Mouse (Mus musculus) MEL (cell line): Measurements from ENCODE around the gene Efna2. TPM values are rescaled to one million over a fixed set of nuclear protein-coding genes. Genes with fewer than 3 reads are reported as not detected.
A peak's percentile ranks its signal among the peaks of the same experiment; 100 is the strongest.

Experiments used
- DNase-seq: peaks from one replicate; pipeline ENCODE4 v3.0.0; 2011; ENCODE audit warnings: low read depth, low spot score
- H3K27ac ChIP-seq: 2 replicates; pipeline ENCODE4 v1.5.1; 2012; ENCODE audit warnings: low read depth, mild to moderate bottlenecking, control low read depth, low read length, moderate library complexity; ENCODE audit not compliant: control insufficient read depth
- H3K27me3 ChIP-seq, 2 experiments: fragments of 150-350 bp in 1 of 2; sonication (generic) in 1 of 2; 2 replicates each; pipeline ENCODE4 v1.6.1; 2012; ENCODE audit warnings: low read length in 2 of 2, mild to moderate bottlenecking in 2 of 2, improper control_type of control experiment in 1 of 2, moderate library complexity in 1 of 2; ENCODE audit not compliant: insufficient read depth in 2 of 2, control insufficient read depth in 1 of 2
- H3K36me3 ChIP-seq, 2 experiments: 2 replicates each; pipeline ENCODE4 v1.6.1; 2012 to 2014; ENCODE audit warnings: low read length in 2 of 2, improper control_type of control experiment in 1 of 2, inconsistent platforms in 1 of 2, mild to moderate bottlenecking in 1 of 2; ENCODE audit not compliant: insufficient read depth in 2 of 2, control insufficient read depth in 1 of 2
- H3K4me1 ChIP-seq, 2 experiments: fragments of 150-350 bp in 1 of 2; sonication (generic) in 1 of 2; 2 replicates each; pipeline ENCODE4 v1.6.1; 2012; ENCODE audit warnings: low read length in 2 of 2, improper control_type of control experiment in 1 of 2, mild to moderate bottlenecking in 1 of 2; ENCODE audit not compliant: insufficient read depth in 2 of 2, control insufficient read depth in 1 of 2
- H3K4me3 ChIP-seq, 2 experiments: fragments of 150-350 bp in 1 of 2; sonication (generic) in 1 of 2; 2 replicates each; pipeline ENCODE4 v1.5.1; 2012; ENCODE audit warnings: low read depth in 2 of 2, low read length in 2 of 2, mild to moderate bottlenecking in 2 of 2, moderate library complexity in 2 of 2, control low read depth in 1 of 2, improper control_type of control experiment in 1 of 2; ENCODE audit not compliant: control insufficient read depth in 1 of 2, insufficient read depth in 1 of 2
- H3K79me2 ChIP-seq: 2 replicates; pipeline ENCODE4 v1.6.1; 2012; ENCODE audit warnings: mild to moderate bottlenecking, low read length, moderate library complexity; ENCODE audit not compliant: control insufficient read depth, poor library complexity, insufficient read depth
- H3K9ac ChIP-seq: 2 replicates; pipeline ENCODE4 v1.6.1; 2012; ENCODE audit warnings: low read depth, mild to moderate bottlenecking, control low read depth, low read length, moderate library complexity; ENCODE audit not compliant: control insufficient read depth, poor library complexity, severe bottlenecking
- H3K9me3 ChIP-seq: fragments of 150-350 bp; sonication (generic); replicated peaks from 2 replicates; pipeline ENCODE4 v1.6.1; 2012; ENCODE audit warnings: mild to moderate bottlenecking, low read length, improper control_type of control experiment, moderate library complexity; ENCODE audit not compliant: insufficient read depth
- BHLHE40 ChIP-seq: IDR thresholded peaks from 2 replicates; pipeline ENCODE4 v1.6.1; 2012; ENCODE audit warnings: low read depth, mild to moderate bottlenecking, inconsistent platforms, low read length, improper control_type of control experiment, borderline replicate concordance
- CTCF ChIP-seq, 3 experiments: IDR thresholded peaks in 2 of 3; conservative IDR thresholded peaks in 1 of 3; 2 replicates each; pipeline ENCODE4 v1.5.1; 2011 to 2012; ENCODE audit warnings: low read length in 3 of 3, low read depth in 2 of 3, mild to moderate bottlenecking in 2 of 3, improper control_type of control experiment in 1 of 3, inconsistent platforms in 1 of 3, mixed read lengths in 1 of 3, moderate library complexity in 1 of 3; ENCODE audit not compliant: control insufficient read depth in 1 of 3, insufficient read depth in 1 of 3, poor library complexity in 1 of 3, severe bottlenecking in 1 of 3
- ELF1 ChIP-seq: IDR thresholded peaks from 2 replicates; pipeline ENCODE4 v1.6.1; 2014; ENCODE audit warnings: low read depth, mild to moderate bottlenecking, inconsistent platforms, low read length, improper control_type of control experiment, moderate library complexity
- EP300 ChIP-seq, 2 experiments: IDR thresholded peaks; 2 replicates each; pipeline ENCODE4 v1.6.1; 2011; ENCODE audit warnings: improper control_type of control experiment in 2 of 2, low read length in 2 of 2, low read depth in 1 of 2, mild to moderate bottlenecking in 1 of 2
- ETS1 ChIP-seq: IDR thresholded peaks from 2 replicates; pipeline ENCODE4 v1.6.1; 2012; ENCODE audit warnings: low read depth, mild to moderate bottlenecking, inconsistent platforms, low read length, improper control_type of control experiment, moderate library complexity
- HCFC1 ChIP-seq: IDR thresholded peaks from 2 replicates; pipeline ENCODE4 v1.6.1; 2012; ENCODE audit warnings: low read depth, mild to moderate bottlenecking, inconsistent platforms, low read length, improper control_type of control experiment, moderate library complexity
- JUND ChIP-seq: IDR thresholded peaks from 2 replicates; pipeline ENCODE4 v1.6.1; 2011; ENCODE audit warnings: low read depth, mild to moderate bottlenecking, improper control_type of control experiment, low read length
- KAT2A ChIP-seq: conservative IDR thresholded peaks from 2 replicates; pipeline ENCODE4 v1.6.1; 2012; ENCODE audit warnings: low read depth, low read length, improper control_type of control experiment, inconsistent platforms
- MAX ChIP-seq: IDR thresholded peaks from 2 replicates; pipeline ENCODE4 v1.6.1; 2011; ENCODE audit warnings: low read length, improper control_type of control experiment
- MAZ ChIP-seq: IDR thresholded peaks from 2 replicates; pipeline ENCODE4 v1.6.1; 2012; ENCODE audit warnings: low read depth, mild to moderate bottlenecking, inconsistent platforms, low read length, improper control_type of control experiment
- MYC ChIP-seq: IDR thresholded peaks from 2 replicates; pipeline ENCODE4 v1.6.1; 2011; ENCODE audit warnings: low read depth, mild to moderate bottlenecking, low read length, improper control_type of control experiment, moderate library complexity
- NELFE ChIP-seq: IDR thresholded peaks from 2 replicates; pipeline ENCODE4 v1.6.1; 2011; ENCODE audit warnings: low read depth, low read length, improper control_type of control experiment
- POLR2A ChIP-seq, 2 experiments: IDR thresholded peaks; 2 replicates each; pipeline ENCODE4 v1.6.1; 2011 to 2012; ENCODE audit warnings: low read length in 2 of 2, mild to moderate bottlenecking in 2 of 2, control low read depth in 1 of 2, improper control_type of control experiment in 1 of 2, low read depth in 1 of 2, moderate library complexity in 1 of 2; ENCODE audit not compliant: control insufficient read depth in 1 of 2, insufficient read depth in 1 of 2, poor library complexity in 1 of 2
- SIN3A ChIP-seq: IDR thresholded peaks from 2 replicates; pipeline ENCODE4 v1.6.1; 2012; ENCODE audit warnings: low read length, improper control_type of control experiment, inconsistent platforms
- SMC3 ChIP-seq: IDR thresholded peaks from 2 replicates; pipeline ENCODE4 v1.6.1; 2011; ENCODE audit warnings: low read depth, low read length, improper control_type of control experiment
- TBP ChIP-seq: IDR thresholded peaks from 2 replicates; pipeline ENCODE4 v1.8.0; 2011; ENCODE audit warnings: low read depth, low read length, improper control_type of control experiment
- USF1 ChIP-seq: IDR thresholded peaks from 2 replicates; pipeline ENCODE4 v1.6.1; 2014; ENCODE audit warnings: low read depth, mild to moderate bottlenecking, inconsistent platforms, low read length, improper control_type of control experiment, moderate library complexity
- USF2 ChIP-seq, 2 experiments: IDR thresholded peaks; 2 replicates each; pipeline ENCODE4 v1.6.1; 2011 to 2012; ENCODE audit warnings: improper control_type of control experiment in 2 of 2, low read length in 2 of 2, borderline replicate concordance in 1 of 2, inconsistent platforms in 1 of 2, low read depth in 1 of 2, mild to moderate bottlenecking in 1 of 2; ENCODE audit not compliant: insufficient read depth in 1 of 2
- ZMIZ1 ChIP-seq: IDR thresholded peaks from 2 replicates; pipeline ENCODE4 v1.6.1; 2012; ENCODE audit warnings: low read depth, mild to moderate bottlenecking, inconsistent platforms, low read length, improper control_type of control experiment, moderate library complexity
- ZNF384 ChIP-seq: IDR thresholded peaks from 2 replicates; pipeline ENCODE4 v1.6.1; 2012; ENCODE audit warnings: low read depth, mild to moderate bottlenecking, inconsistent platforms, low read length, improper control_type of control experiment
- polyA plus RNA-seq, 2 experiments: library from polyadenylated mRNA; stranded (reverse) in 1 of 2; unstranded in 1 of 2; fragments of >175 nt in 1 of 2; fragments of >200 nt in 1 of 2; gene quantifications; 2 replicates each; pipeline versions ENCODE4 v1.2.1 to v1.2.4; 2012; ENCODE audit warnings: low replicate concordance in 2 of 2, low read depth in 1 of 2; ENCODE audit not compliant: insufficient read length in 2 of 2, insufficient read depth in 1 of 2, missing spikeins in 1 of 2
- total RNA-seq: library from RNA; depleted of rRNA; stranded (reverse); fragments of 300-350 nt; gene quantifications from 2 replicates; pipeline ENCODE4 v1.2.3, GENCODE M21; 2012

Efna2 gene
- total and polyA plus RNA-seq, 3 experiments, result 0.12 to 2.8 TPM; not detected in 1

- Histone ChIP-seq H3K4me3 (peak within 1 kb of the TSS; percentile 62 to 82), H3K36me3 (peaks cover 0 to 20% of the 10 kb centered on the region in 2 experiments; a peak in 2 of 4 replicates), H3K9ac (peak within 1 kb of the TSS; percentile 77), H3K9me3 (no peaks in the 10 kb centered on the region), H3K4me1 (peaks cover 0 to 52% of the 10 kb centered on the region in 2 experiments; a peak in 2 of 4 replicates), H3K79me2 (peaks cover 44% of the 10 kb centered on the region), H3K27me3 (no peaks in the 10 kb centered on the region)
- peak; percentile 91 for DNase-seq
- peak; percentile 93 for TF ChIP-seq NELFE
- peak; percentile 32 for TF ChIP-seq SMC3
- TF ChIP-seq ETS1, result 0 out of 2 replicates have a peak, but pooled peaks have one; percentile 27
- no peak for TF ChIP-seq JUND
- TF ChIP-seq POLR2A (IDR thresholded peaks at IDR 0.05; ENCODE audit: control insufficient read depth in 1 of 2, insufficient read depth in 1 of 2, low read depth in 1 of 2, low read length in 2 of 2, poor library complexity in 1 of 2), result peak; percentile 64 to 79; a peak in 2 of 4 replicates
- peak; percentile 37 to 75 (median 69) for TF ChIP-seq CTCF (IDR thresholded peaks at IDR 0.05 in 2 of 3, conservative IDR thresholded peaks at IDR 0.05 in 1 of 3; ENCODE audit: control insufficient read depth in 1 of 3, insufficient read depth in 1 of 3, low read depth in 2 of 3, low read length in 3 of 3, poor library complexity in 1 of 3, severe bottlenecking in 1 of 3)
- TF ChIP-seq MYC, result no peak
- peak; percentile 16; the same call in 1 of the 2 replicates for TF ChIP-seq HCFC1
- peak; percentile 29 for TF ChIP-seq TBP
- peak; percentile 66 for TF ChIP-seq ELF1
- peak; percentile 43; the same call in 1 of the 2 replicates for TF ChIP-seq SIN3A
- TF ChIP-seq ZNF384, result 0 out of 2 replicates have a peak, but pooled peaks have one; percentile 9
- TF ChIP-seq EP300 (IDR thresholded peaks at IDR 0.05; ENCODE audit: low read depth in 1 of 2, low read length in 2 of 2), result 0 out of 4 replicates have a peak, but pooled peaks of 1 of the 2 experiments have one; percentile 5
- no peak for TF ChIP-seq KAT2A
- peak; percentile 95; the same call in 1 of the 2 replicates for TF ChIP-seq MAZ
- TF ChIP-seq USF1, result no peak
- TF ChIP-seq USF2 (IDR thresholded peaks at IDR 0.05; ENCODE audit: borderline replicate concordance in 1 of 2, insufficient read depth in 1 of 2, low read depth in 1 of 2, low read length in 2 of 2), result no peak
- no peak for TF ChIP-seq BHLHE40
- no peak for TF ChIP-seq MAX
- TF ChIP-seq ZMIZ1, result peak; percentile 53; the same call in 1 of the 2 replicates
- TF ChIP-seq, all 39 proteins: peak for 13
- H3K27ac ChIP-seq, result peak within 1 kb of the TSS; percentile 86
Measured at GRCm38 (mm10) chr10:80147719-80148601, 31.3 kb upstream of the Efna2 start, which contains the start of gene Midn. Midn (plus strand) TSS chr10:80148272.
